Mouse (Mus musculus): Measurements from ENCODE around the gene Srrm4. TPM values are rescaled to one million over a fixed set of nuclear protein-coding genes. Genes with fewer than 3 reads are reported as not detected.

The Srrm4 gene
- 0.14 TPM in 2 replicates for polyA plus RNA-seq (2012; rRNA removed)

DNA sequence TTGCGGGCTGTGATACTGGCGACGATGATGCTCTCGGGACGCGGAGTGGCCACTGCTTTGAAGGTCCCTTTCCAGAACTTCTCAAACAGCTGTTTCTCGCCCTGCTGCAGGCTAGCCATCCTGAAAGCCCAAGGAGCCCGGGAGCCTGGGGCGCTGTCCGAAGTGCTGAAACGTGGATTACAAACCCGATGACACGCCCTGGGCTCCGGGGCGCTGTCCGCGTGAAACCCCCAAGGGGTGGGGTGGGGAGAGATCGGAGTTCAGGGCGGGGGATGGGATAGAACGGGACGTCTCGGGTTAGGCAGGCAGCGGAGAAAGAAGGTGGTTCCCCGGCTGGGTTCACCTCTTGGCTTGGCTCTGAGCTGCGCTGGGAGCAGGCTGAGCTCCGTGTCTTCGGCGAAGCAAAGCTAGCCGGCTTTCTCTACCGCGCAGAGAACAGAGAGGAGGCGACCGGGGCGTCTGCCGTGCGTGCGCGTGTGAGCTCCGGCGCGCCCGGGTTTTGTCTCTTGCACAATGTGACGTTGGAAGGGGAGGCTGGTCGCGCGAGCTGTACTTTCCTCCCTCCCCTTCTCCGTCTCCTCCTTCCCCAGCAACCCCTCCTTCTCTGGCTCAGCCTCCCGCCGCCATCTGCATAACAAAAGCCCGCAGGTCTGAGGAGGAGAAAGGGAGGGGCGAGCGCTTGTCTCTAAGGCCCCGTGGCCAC lies at the start of gene Srrm4:
Gene Srrm4 (minus strand): TSS at position 472 of the 703 bp plus-strand sequence.

DNA sequence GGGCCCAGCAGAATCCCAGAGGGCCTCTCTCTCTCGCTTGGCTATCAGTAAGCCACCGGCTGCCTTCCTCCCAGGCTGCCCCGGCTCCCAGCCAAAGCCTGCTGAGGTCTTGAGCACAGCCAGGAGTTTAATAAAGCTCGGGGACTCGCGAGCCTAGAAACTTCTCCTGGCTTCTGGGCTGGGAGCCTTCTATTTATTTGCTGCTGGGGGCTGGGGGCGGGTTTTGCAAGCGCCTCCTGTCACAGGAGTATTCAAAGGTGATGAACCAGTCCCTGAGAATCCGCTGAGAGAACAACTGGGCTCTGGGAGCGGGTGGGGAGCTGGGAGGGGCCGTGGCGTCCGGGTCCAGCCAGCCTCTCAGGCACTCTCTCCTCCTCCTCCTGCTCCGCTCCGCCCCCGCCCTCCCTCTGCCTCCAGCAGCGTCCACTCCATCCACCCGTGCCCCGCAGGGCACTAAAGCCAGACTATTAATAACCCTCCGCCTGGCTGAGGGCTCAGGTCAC lies 168.9 kb downstream of the Srrm4 start, which contains the start of gene Hspb8:
Gene Hspb8 (minus strand): TSS at position 166 of the 503 bp plus-strand sequence.

Other genes starting within 250 kb of the Srrm4 start
- 2.3 and 2.7 TPM in 2 replicates for gene Hspb8, start 169.0 kb downstream of the Srrm4 start, polyA plus RNA-seq (2012; rRNA removed)